Mouse (Mus musculus): ENCODE results near the gene Vmn2r31. TPM values are rescaled to one million over a fixed set of nuclear protein-coding genes. Genes with fewer than 3 reads are reported as not detected.
"Not testable (repeated sequence)": the region's sequence is repeated elsewhere in the genome, so short reads cannot be mapped to it uniquely, and the experiment has no call there.

The Vmn2r31 gene
- total RNA-seq (2021), result not detected
- long read RNA-seq, experiment 1, result 0 reads
- long read RNA-seq, experiment 2, result 0 reads

- not testable (repeated sequence) for DNase-seq
These were observed at the start of gene Vmn2r31 for GRCm38 (mm10) chr7:7399603-7400002. Vmn2r31 (minus strand) TSS chr7:7399703.

- DNase-seq, result peak; percentile 22
These were observed 25.1 kb downstream of the Vmn2r31 start, which contains the start of gene Gm45783 for GRCm38 (mm10) chr7:7374431-7374830. Gm45783 (minus strand) TSS chr7:7374573.

- not testable (repeated sequence) for DNase-seq
These were observed 62.0 kb downstream of the Vmn2r31 start, which contains the start of gene Vmn2r30 for GRCm38 (mm10) chr7:7337509-7337908. Vmn2r30 (minus strand) TSS chr7:7337609.

Other genes with a start within 250 kb of the Vmn2r31 start
- gene Zfp418, start 228.4 kb downstream of the Vmn2r31 start, total RNA-seq (2021), result 1 to 10 TPM; 1.6 to 2.7 TPM
- gene Zfp772, start 189.7 kb downstream of the Vmn2r31 start, total RNA-seq (2021), result 1 to 10 TPM; 3.6 to 4.7 TPM
- gene Vmn2r29, start 152.4 kb downstream of the Vmn2r31 start, total RNA-seq (2021), result under 1 TPM; 0.27 to 0.91 TPM
- gene Gm45844, start 121.4 kb downstream of the Vmn2r31 start, total RNA-seq (2021), result 1 to 10 TPM; 2.5 to 4.2 TPM
- 10 to 100 TPM; 40.3 to 45.7 TPM for gene Clcn4, start 98.9 kb downstream of the Vmn2r31 start, total RNA-seq (2021)
- gene Vmn2r30, start 62.1 kb downstream of the Vmn2r31 start, total RNA-seq (2021), result under 1 TPM; 0.15 to 0.36 TPM
- 1 to 10 TPM in 1 of 2 experiments, not detected in 1; 2.6 TPM for gene Gm45783, start 25.1 kb downstream of the Vmn2r31 start, total RNA-seq (2021)
- not detected for gene Vmn2r32, start 80.3 kb upstream of the Vmn2r31 start, total RNA-seq (2021)
- not detected for gene Vmn2r33, start 167.1 kb upstream of the Vmn2r31 start, total RNA-seq (2021)